Mouse (Mus musculus): ENCODE data around the gene Agap1.

DNA sequence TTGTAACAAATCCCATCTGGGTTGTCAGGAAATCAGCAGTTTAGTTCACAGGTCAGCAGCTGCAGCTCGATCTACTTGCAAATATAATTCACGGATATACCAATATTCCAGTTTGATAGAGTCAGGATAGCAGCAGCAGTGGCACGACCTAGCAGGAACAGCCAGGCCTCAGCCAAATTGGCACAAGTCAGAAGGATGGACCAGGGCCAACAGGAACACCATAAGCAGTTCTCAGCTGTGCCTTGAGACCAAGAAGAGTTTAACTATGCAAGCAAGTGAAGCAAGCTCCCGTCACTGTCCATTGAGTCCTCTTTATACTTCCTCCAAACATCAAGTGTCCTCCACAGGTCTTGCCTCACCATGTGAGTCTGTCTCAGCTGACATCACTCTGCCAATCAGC, 33.2 kb upstream of the Agap1 start:
- TF ChIP-seq CTCF (IDR thresholded peaks at IDR 0.05; ENCODE audit: low read depth): no peak
- no peak for TF ChIP-seq EP300 (optimal IDR thresholded peaks at IDR 0.05)

Measured in stomach, postnatal 0 days (tissue).